8 mouse cellular contexts compared by ENCODE assay signal in the genomic region with DNA sequence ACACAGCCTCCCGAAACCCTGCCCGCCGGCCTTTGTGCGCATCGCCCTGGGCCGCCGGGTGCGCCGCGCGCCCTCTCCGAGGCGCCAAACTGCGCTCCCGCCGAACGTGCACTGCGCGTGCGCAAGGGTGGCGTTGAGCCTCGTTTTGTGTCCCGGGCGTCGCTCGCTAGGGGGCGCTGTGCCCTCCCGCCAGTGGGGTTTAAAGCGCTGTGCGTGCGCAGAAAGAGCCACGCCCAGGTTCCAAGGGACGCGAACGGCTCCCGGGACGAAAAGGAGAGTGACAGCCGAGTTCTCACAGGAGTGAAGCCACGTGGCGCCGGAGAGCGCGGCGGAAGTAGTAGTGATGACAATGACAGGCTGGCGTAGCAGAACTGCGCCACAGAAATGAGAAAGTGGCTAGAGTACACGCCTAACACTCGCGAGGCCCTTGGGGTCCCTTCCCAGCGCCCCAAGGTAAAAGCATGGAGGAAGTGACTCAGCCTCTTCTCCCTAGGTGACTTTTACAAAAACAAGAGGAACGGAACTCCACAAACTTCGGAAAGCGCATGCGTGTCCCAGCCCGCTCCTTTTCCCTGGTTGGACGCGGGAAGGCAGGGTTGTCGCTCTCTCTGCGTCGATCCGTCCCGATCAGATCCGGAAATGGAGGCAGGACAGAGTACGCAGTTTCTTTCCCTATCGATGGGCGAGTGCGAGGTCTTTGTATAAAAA. TPM values are rescaled to one million over a fixed set of nuclear protein-coding genes. Genes with fewer than 3 reads are reported as not detected.
A peak's percentile ranks its signal among the peaks of the same experiment; 100 is the strongest.
DNase-seq lines count a peak whose midpoint lies in the region; ATAC-seq and TF ChIP-seq lines count a peak whose summit lies in the region.

No protein-coding gene starts in this region.

- under 1% methylated on average over 67 of the region's 67 CpGs for WGBS in hindbrain, postnatal 0 days

- H3K27ac ChIP-seq in gastrocnemius, adult 2 months, result peak overlapping the region; percentile 100
- H3K27ac ChIP-seq in hindbrain, postnatal 0 days, result peak overlapping the region; percentile 99
- peak overlapping the region; percentile 100 for H3K27ac ChIP-seq in left cerebral cortex, adult 2 months

- intact Hi-C loops in gastrocnemius, adult 2 months (cut with DNase I), result loop anchor here (1.0 to 5.0 kb wide), 2 partner anchors 27 to 38 kb away; no protein-coding TSS in a partner anchor
- intact Hi-C loops in left cerebral cortex, adult 2 months (cut with DNase I), result loop anchor here (1.0 kb wide), 3 partner anchors 27 to 38 kb away; partner anchors contain the start of gene Zfp637

- peak overlapping the region; percentile 72 for H3K4me3 ChIP-seq in gastrocnemius, adult 2 months
- H3K4me3 ChIP-seq in hindbrain, postnatal 0 days (ENCODE audit: low read length), result peak overlapping the region; percentile 56
- H3K4me3 ChIP-seq in left cerebral cortex, adult 2 months, result peak overlapping the region; percentile 62

- H3K4me2 ChIP-seq in hindbrain, postnatal 0 days (ENCODE audit: low read depth, low read length), result peak overlapping the region; percentile 70

- H3K27me3 ChIP-seq in hindbrain, postnatal 0 days (ENCODE audit: insufficient read depth, low read length), result no peaks in the 10 kb centered on the region

- no peaks in the 10 kb centered on the region for H3K4me1 ChIP-seq in hindbrain, postnatal 0 days (ENCODE audit: insufficient read depth, low read length)

- no peaks in the 10 kb centered on the region for H3K36me3 ChIP-seq in hindbrain, postnatal 0 days (ENCODE audit: insufficient read depth, low read length)

- peak; percentile 79 for ATAC-seq in common myeloid progenitor, adult 5-6 weeks (replicated peaks; ENCODE audit: low read depth, poor library complexity, severe bottlenecking)
- ATAC-seq in hindbrain, postnatal 0 days, result peak; percentile 95
- peak; percentile 79 for ATAC-seq in megakaryocyte, adult 5-6 weeks (ENCODE audit: poor library complexity, severe bottlenecking)

- DNase-seq in ZHBTc4 (ENCODE audit: low read depth, low spot score), result peak; percentile 99
- DNase-seq in gastrocnemius, adult 2 months, result peak; percentile 99
- peak; percentile 100 for DNase-seq in hindbrain, postnatal 0 days (ENCODE audit: low spot score)
- DNase-seq in left cerebral cortex, adult 2 months (ENCODE audit: extremely low spot score in 1 of 2, low spot score in 2 of 2), result peak; percentile 100
- DNase-seq in right cerebral cortex, adult 2 months (ENCODE audit: low spot score in 2 of 2), result peak; percentile 99 to 100
- peak; percentile 99 for DNase-seq in urinary bladder, postnatal 14 days (ENCODE audit: low spot score)

- peak overlapping the region; percentile 62 for H3K9ac ChIP-seq in hindbrain, postnatal 0 days (replicated peaks; ENCODE audit: low read length)

- H3K9me3 ChIP-seq in hindbrain, postnatal 0 days (ENCODE audit: low read length), result no peaks in the 10 kb centered on the region

- TF ChIP-seq CTCF in gastrocnemius, adult 2 months (IDR thresholded peaks at IDR 0.05), result peak; percentile 99
- peak; percentile 97 for TF ChIP-seq CTCF in hindbrain, postnatal 0 days (IDR thresholded peaks at IDR 0.05; ENCODE audit: low read depth)
- TF ChIP-seq CTCF in left cerebral cortex, adult 2 months (IDR thresholded peaks at IDR 0.05), result no peak; the same call in none of the 2 replicates

RNA-seq across cellular contexts. Expression of gene Zfp239, which starts 17.7 kb away (rescaled TPM):
- total RNA-seq in common myeloid progenitor, adult 5-6 weeks (2017), result 4.3 and 8.9 TPM in 2 replicates
- total RNA-seq in gastrocnemius, adult 2 months (2021), result under 1 TPM; 0.59 to 0.75 TPM
- 19.6 and 22.1 TPM in 2 replicates for total RNA-seq in hindbrain, postnatal 0 days (2014; rRNA removed)
- polyA plus RNA-seq in hindbrain, postnatal 0 days (2015; fragmentation: Nextera tagmentation; extraction: Ambion mirVana), result 13.6 and 14.6 TPM in 2 replicates
- total RNA-seq in left cerebral cortex, adult 2 months (2021), result 10 to 100 TPM; 44.7 to 49.2 TPM
- total RNA-seq in megakaryocyte, adult 5-6 weeks (2015), result 0.40 and 0.43 TPM in 2 replicates
- total RNA-seq in megakaryocyte, adult 5-6 weeks (2017), result not detected in 2 replicates

RNA-seq across cellular contexts. Expression of gene Hnrnpf, which starts 20.6 kb away (rescaled TPM):
- total RNA-seq in common myeloid progenitor, adult 5-6 weeks (2017), result 1,320 and 1,371 TPM in 2 replicates
- total RNA-seq in gastrocnemius, adult 2 months (2021), result 100 to 1,000 TPM; 104 to 108 TPM
- 152 and 160 TPM in 2 replicates for total RNA-seq in hindbrain, postnatal 0 days (2014; rRNA removed)
- 230 and 234 TPM in 2 replicates for polyA plus RNA-seq in hindbrain, postnatal 0 days (2015; fragmentation: Nextera tagmentation; extraction: Ambion mirVana)
- 100 to 1,000 TPM; 111 to 116 TPM for total RNA-seq in left cerebral cortex, adult 2 months (2021)
- total RNA-seq in megakaryocyte, adult 5-6 weeks (2015), result 648 and 668 TPM in 2 replicates
- 1,188 and 1,238 TPM in 2 replicates for total RNA-seq in megakaryocyte, adult 5-6 weeks (2017)

RNA-seq across cellular contexts. Expression of gene Zfp637, which starts 38.6 kb away (rescaled TPM):
- total RNA-seq in common myeloid progenitor, adult 5-6 weeks (2017), result 22.8 and 30.0 TPM in 2 replicates
- 10 to 100 TPM; 39.9 to 42.3 TPM for total RNA-seq in gastrocnemius, adult 2 months (2021)
- total RNA-seq in hindbrain, postnatal 0 days (2014; rRNA removed), result 110 and 122 TPM in 2 replicates
- polyA plus RNA-seq in hindbrain, postnatal 0 days (2015; fragmentation: Nextera tagmentation; extraction: Ambion mirVana), result 107 and 109 TPM in 2 replicates
- 10 to 100 TPM; 53.6 to 60.3 TPM for total RNA-seq in left cerebral cortex, adult 2 months (2021)
- 15.5 and 17.3 TPM in 2 replicates for total RNA-seq in megakaryocyte, adult 5-6 weeks (2015)
- 13.4 and 14.1 TPM in 2 replicates for total RNA-seq in megakaryocyte, adult 5-6 weeks (2017)

RNA-seq across cellular contexts. Expression of gene Fxyd4, which starts 57.9 kb away (rescaled TPM):
- total RNA-seq in common myeloid progenitor, adult 5-6 weeks (2017), result not detected in 2 replicates
- total RNA-seq in gastrocnemius, adult 2 months (2021), result not detected
- total RNA-seq in hindbrain, postnatal 0 days (2014; rRNA removed), result not detected in 2 replicates
- 0.91 and 1.1 TPM in 2 replicates for polyA plus RNA-seq in hindbrain, postnatal 0 days (2015; fragmentation: Nextera tagmentation; extraction: Ambion mirVana)
- total RNA-seq in left cerebral cortex, adult 2 months (2021), result not detected
- not detected in 2 replicates for total RNA-seq in megakaryocyte, adult 5-6 weeks (2015)
- total RNA-seq in megakaryocyte, adult 5-6 weeks (2017), result not detected in 2 replicates

Comparison
In these comparisons a context has a peak if more than half of its experiments do, and no peak if none do; other contexts are left out.
1. Peak in every context shown above with its lines: DNase-seq, ATAC-seq, H3K4me3 ChIP-seq and H3K27ac ChIP-seq.